Mouse (Mus musculus) right cerebral cortex, postnatal 4 days (tissue): ENCODE data around the gene Rftn1.

Source experiments
- DNase-seq: peaks from one replicate; pipeline ENCODE4 v3.0.0-alpha.2; 2022

The Rftn1 gene

DNA sequence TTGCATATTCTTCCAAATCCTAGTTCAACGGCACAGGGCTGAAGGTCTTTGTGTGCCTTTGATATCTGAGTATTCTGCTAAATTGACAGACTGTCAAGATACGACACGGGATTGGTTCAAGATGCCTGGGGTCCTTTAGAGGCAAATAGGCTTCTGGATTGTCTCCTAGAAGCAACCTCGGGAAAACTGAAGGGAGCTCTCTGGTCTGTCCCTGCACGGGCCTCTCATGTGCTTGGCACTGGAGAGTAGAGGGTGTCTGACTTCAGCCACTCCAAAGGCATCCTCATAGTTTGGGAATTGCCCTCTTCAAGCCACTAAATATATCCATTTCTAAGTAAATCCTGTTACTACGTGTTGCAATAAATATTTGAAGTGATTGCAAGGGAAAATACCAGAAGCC lies 98.6 kb downstream of the Rftn1 start:
- no peak for DNase-seq

GRCm38 (mm10) chr17:50089725-50090124 lies 100.7 kb downstream of the Rftn1 start:
- no peak for DNase-seq

DNA sequence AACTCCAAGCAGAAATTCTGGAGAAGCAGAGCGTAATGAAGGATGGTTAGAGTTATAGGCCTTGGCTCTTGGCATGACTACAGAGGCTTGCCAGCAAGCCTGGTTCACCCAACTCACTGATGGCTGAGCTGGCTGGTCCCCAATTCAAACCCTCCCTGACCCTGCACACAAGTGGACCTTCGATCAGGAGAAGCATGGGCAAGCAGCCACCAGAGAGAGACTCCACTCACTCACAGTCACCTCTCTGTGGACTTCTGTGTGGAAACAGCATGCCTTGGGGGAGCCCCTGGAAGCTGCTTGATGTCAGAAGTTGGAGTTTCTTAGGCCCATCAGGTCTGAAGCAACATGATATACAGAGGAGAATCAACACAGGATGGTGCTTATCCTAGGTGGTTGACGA lies 102.4 kb downstream of the Rftn1 start:
- DNase-seq = no peak

GRCm38 (mm10) chr17:50086887-50087286 lies 103.6 kb downstream of the Rftn1 start:
- no peak for DNase-seq

- DNase-seq = no peak
Measured at GRCm38 (mm10) chr17:50084721-50085120, 105.8 kb downstream of the Rftn1 start.

GRCm38 (mm10) chr17:50083937-50084336 lies 106.5 kb downstream of the Rftn1 start:
- no peak for DNase-seq

DNA sequence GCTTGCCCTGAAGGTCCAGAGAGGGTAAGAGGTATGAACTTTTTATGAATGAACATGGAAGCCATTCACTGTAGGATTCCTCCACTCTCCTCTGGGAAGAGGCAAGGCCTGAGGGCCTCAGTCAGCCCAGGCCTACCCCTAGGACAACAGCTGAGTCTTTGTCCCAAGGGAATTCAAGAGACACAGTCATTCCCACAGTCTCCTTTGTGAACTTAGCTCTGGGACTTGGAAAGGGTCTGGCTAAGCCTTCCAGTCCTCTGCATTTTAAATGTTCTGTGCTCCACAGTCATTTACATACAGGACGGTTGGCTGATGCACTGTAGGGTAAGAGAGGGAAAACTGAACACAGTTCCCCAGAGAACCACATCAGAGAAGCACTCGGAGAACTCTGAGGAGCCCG lies 107.5 kb downstream of the Rftn1 start:
- DNase-seq = no peak

- DNase-seq = no peak
Measured at GRCm38 (mm10) chr17:50081647-50082046, 108.8 kb downstream of the Rftn1 start.

GRCm38 (mm10) chr17:50080991-50081390 lies 109.5 kb downstream of the Rftn1 start:
- no peak for DNase-seq

DNA sequence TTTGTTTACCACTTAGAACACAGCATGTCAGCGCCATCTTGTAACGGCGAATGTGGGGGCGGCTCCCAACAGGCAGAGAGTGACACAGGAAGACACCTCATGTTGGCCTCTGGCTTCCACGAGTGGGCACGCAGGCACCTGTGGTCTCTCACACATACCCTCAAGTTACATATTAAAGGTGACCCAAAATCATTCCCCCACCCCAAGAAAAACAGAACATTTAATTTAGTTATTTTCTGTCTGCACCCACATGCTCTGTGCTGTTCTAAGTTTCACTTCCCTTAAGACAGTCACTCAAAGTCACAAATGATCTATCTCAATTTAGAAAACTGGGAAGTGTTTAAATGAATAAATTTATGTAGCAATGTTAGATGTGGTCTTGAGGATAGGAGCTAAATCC lies 111.7 kb downstream of the Rftn1 start:
- DNase-seq = no peak

GRCm38 (mm10) chr17:50072982-50073965 lies 117.2 kb downstream of the Rftn1 start:
- DNase-seq = no peak

GRCm38 (mm10) chr17:50071602-50071988 lies 118.9 kb downstream of the Rftn1 start:
- DNase-seq = no peak

DNA sequence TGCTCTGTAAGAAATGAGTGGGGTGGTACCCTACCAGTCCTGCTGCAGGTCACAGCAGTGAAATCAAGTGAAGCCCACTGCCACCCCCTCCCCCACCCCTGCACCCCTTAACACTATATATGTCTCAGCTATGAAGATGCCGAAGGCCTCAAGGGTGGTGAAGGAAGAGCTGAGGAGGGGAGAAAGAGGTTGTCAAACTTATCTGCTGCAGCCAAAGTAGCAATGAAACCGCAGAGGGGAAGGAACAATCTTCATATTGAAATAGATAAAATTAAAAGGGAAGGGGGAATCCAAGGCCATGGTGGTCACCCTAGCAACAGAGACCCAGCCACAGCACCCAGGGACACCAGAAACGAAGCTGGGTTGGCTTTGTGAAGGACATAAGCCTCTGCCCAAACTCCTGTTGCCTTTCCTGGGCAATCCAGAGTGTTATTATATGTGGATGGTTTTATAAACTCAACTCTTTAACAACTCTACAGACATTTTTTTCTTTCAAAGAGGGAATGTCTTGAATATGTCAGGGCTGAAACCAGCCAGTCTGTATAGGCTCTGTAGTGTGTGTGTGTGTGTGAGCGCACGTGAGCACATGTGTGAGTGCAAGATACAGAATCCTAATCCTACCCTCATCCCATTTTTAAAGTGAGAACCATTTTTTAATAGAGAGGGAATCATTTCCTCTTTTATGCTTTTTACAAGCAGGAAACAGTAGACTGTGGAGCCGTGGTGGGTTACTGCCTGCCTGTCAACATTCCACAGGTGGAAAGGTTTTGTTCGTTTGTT lies 119.5 kb downstream of the Rftn1 start:
- DNase-seq = no peak

- peak; percentile 14 for DNase-seq
Measured at GRCm38 (mm10) chr17:50069897-50070636, 120.4 kb downstream of the Rftn1 start.

- no peak for DNase-seq
Measured at GRCm38 (mm10) chr17:50069205-50069604, 121.3 kb downstream of the Rftn1 start.

DNA sequence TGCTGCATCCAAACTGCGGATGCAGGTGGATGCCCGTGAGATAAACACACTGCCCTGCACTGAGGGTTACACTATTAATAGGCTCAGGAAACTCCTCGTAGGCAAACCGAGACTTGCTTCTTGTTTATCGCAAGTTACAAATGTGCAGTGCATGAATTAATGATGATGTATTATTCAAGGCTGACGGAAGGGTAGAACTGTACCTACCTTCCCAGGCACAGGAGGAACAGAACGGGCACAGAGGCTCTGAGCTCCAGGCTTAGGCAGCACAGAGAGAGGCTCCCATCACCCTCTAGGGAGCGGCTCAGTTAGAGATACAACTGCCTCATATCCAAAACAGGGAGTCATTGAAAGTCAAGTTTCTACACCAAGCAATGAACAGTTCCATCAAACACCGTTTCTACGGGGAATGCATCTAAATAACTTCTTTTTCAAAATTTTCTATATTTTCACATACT lies 121.8 kb downstream of the Rftn1 start:
- DNase-seq = no peak

DNA sequence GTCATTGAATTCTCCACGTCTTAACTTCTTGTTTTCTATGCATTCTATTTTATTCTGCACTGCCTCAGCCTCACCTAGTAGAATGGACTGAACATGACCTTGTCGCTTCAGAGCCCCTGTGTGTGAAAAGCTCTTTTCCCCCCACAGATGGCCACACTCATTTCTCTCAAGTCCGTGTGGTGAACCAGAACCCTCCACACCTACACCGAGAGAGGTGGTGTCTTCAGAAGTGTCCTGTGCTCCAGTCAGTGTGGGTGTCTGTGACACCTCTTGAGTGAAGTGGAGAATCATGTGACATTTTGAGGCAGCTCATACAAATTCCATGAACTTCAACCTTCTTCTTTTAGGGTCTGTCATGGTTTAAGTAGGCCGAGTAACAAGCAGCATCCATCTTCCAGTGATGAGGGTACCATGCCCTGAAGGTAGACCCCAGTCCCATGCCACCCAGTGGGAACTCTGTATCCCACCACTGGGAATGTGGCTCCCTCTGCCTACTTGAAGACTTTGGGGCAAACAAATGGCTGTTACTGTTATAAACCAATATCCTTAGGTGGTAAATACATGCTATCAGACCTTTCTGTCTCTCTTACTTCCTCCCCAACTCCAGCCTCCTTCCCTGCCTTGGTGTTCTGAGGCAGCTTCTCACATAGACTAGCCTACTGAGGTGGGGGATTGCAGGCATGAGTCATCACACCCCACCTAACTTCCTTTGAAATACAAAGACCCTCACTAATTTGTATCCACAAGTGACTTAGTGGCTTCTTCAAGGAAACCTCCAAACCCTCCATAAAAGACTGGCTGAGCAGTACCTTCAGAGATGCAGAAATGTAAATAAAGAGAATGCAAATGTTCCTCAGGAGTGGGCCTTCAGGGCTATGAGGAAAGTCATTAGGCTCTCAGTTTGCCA lies 122.4 kb downstream of the Rftn1 start:
- DNase-seq = no peak

GRCm38 (mm10) chr17:50066822-50067713 lies 123.4 kb downstream of the Rftn1 start:
- DNase-seq = no peak

GRCm38 (mm10) chr17:50063832-50064627 lies 126.4 kb downstream of the Rftn1 start:
- DNase-seq = no peak

DNA sequence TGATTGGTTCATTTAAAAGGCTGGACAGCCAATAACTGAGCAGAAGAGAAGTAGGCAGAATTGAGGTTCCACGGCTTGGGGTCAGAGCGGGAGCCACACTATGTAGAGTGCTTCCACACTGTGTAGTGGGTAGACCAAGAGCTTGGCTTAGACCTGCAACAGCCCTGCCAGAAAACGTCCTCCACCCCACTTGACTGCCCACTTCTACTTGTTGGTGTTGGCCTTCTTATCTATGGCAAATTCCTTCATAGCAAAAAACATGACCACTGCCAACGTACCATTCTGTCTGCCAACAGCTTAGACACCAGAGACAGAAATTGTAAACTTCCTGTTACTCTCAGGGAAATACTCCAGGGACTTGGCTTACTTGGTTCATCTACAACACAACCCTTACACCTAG lies 127.8 kb downstream of the Rftn1 start:
- no peak for DNase-seq
